Mouse (Mus musculus) lung, postnatal 10 days (tissue): ENCODE measurements around the gene Ccser2.
A peak's percentile ranks its signal among the peaks of the same experiment; 100 is the strongest.

Experiments used
- DNase-seq: peaks from one replicate; pipeline ENCODE4 v3.0.0; 2021

Ccser2 gene

GRCm38 (mm10) chr14:36937941-36938340 is 30.6 kb downstream of the Ccser2 start:
- DNase-seq, result no peak

GRCm38 (mm10) chr14:36937080-36937878 is 31.3 kb downstream of the Ccser2 start:
- peak; percentile 58 for DNase-seq

DNA sequence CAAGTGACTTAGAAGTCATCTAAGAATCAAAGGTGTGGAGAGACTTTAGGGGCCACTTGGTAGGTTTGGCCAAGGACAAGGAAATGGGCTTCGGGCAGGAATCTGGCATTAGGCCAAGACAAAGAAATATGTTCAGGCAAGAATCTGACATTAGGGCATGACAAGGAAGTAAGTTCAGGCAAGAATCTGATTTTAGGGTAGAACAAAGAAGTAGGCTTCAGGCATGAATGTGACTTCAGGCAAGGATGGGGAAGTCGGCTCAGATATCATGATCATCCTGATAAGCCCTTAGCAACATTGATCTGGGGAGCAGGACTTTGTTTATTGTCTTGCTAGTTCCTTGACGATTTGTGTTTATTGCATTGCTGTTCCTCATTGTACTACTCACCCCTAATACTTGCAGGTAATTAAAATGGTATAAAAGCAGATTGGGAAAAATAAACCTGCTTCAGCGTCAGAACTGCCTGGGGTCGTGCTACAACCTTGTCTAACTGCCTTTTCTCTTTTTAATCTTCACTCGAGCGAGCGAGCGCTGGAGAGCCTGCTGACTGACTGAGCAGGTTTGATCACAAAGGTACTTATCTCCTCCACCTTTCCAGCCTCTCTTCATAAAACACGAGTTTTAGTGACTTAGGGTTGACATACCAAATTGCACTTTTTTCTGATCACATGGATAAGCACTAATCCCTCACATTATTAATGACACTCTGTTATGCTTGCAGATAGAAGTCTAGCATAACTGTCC is 35.8 kb downstream of the Ccser2 start:
- no peak for DNase-seq

DNA sequence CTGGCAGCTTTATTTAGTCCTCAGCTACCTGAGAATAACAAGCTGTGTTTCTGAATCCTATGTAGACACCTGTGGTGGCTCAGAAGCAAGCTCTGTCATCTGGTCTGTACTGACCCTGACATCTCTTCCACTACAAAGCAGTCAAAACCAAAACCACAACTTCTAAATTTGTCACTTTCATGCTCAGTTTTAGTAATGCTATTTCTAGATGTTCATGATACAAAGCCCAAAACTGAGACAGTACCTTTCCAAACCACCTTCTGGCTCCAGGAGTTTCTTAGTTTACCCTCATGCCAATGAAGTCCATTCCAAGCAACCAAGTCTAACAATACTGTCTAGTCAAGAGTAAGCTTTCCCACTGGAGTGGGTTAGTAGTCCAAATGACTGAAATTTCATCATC is 36.5 kb downstream of the Ccser2 start:
- DNase-seq, result no peak

DNA sequence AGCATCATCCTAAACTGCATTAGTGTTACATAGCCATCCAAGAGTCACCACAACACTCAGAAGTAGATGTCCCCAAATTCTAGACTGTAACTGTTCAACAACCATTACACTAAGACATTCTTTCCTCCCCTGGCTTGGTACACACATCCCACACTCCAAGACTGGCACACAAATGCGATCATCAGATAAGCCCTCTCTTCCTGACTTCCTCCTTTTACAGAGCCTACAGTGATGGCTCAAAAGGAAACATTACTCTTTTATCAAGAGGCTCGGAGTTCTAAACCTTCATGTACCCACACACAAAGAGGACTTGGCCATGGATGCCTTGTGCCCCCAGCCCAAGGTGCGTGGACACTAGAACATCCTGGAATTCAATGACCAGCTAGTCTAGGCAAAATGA is 45.2 kb downstream of the Ccser2 start:
- no peak for DNase-seq

DNA sequence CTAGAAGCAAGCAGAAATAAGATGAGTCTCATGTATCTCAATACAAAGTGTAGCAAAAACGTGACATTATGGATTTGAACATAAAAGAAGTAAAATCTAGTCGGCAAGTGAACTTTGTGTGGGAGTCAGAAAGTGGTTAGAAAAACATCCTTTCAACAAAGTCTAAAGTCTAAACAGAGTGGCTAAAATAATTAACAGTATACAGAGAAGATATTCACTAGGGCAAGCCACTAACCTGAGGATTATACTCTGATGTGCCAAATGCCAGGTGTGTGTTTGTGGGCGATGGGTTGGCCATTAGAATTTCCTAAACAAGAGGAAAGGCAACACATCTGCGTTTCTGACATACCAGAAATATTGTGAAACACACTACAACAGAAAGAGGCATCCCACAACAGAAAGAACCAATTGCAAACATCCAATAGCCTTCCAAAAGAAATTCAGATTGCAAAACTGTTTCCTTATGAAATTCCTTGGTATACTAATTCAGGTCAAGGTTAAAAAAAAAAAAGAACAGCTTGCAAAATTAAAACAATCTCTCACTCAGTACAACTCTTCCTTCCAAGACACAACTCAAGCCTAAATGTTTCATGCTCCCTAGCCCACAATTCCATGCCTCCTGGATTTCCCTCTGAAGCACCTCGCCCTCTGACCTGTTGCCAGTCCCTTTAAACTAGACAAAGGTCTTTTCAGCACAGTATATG is 47.1 kb downstream of the Ccser2 start:
- no peak for DNase-seq

DNA sequence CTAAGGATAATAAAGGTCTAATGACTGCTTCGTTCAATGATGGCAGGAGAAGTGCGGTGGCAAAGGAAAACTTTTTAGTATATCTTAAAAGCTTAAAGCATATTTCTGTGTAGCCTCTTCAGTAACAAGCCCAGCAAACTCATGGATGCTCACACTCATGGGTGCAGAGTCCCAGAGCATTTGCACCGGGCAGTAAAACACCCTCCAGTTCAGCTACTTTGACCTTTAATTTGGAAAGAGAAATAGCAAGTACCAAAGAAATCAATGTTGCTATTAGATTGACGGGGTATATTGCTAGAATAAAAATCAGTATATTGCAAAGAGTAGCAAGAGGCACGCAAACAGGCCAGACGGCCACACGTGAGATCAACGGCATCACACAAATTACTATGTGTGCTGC is 48.7 kb downstream of the Ccser2 start:
- no peak for DNase-seq

- DNase-seq, result peak; percentile 91
Measured at GRCm38 (mm10) chr14:36919146-36919545, 49.4 kb downstream of the Ccser2 start.

- no peak for DNase-seq
Measured at GRCm38 (mm10) chr14:36915203-36915602, 53.4 kb downstream of the Ccser2 start.

DNA sequence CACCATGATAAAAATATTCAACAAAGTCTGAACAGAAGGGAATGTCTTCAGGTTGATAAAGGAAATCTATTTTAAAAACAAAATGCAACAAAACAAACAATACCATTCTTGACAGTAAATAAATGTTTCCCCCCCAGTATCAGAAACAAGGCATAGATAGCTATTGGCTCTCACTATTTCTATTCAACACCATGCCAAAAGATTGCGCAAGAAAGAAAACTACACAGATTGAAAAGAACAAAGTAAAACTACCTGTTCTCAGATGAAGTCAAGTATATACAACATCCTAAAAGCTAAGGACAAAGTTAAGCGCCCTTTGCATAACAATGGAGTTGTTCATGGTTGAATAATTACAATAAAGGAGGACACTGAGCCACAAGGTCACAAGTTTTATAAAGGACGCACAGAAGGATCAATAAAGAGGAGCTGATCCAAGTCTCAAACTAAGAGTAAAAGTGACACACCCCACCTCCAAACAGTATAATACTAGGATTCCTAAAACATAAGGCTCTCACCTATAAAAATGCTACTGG is 54.0 kb downstream of the Ccser2 start:
- DNase-seq, result no peak

- DNase-seq, result peak; percentile 13
Measured at GRCm38 (mm10) chr14:36911738-36912137, 56.8 kb downstream of the Ccser2 start.

DNA sequence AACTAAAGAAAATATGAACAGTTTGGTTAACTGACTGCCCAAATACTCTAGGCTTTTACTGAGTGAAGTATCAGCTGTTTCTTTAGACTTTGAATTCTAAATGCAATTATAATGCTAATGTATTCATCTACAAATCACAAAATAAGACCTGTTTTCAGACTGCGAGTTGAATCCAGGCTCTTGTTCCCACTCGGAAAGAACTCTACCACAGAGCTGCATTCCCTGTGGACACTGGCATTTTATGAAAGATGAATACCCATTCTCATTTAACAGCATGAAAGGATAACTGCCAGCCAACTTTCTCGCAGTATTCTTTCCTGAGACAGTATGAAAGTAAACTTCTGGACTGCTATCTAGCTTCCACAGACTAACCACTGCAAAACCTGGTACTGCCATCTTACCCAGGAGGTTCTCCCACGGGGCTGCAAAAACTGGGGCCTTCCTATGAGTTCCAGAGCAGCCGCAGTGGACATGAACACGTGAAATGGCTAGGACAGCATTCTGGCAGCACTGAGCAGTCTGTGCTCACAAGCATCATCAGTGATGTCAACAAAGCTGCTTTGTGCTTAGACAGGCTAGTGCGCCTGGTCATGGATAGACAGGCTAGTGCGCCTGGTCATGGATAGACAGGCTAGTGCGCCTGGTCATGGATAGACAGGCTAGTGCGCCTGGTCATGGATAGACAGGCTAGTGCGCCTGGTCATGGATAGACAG is 62.6 kb downstream of the Ccser2 start:
- DNase-seq, result no peak

- no peak for DNase-seq
Measured at GRCm38 (mm10) chr14:36904206-36904605, 64.4 kb downstream of the Ccser2 start.

DNA sequence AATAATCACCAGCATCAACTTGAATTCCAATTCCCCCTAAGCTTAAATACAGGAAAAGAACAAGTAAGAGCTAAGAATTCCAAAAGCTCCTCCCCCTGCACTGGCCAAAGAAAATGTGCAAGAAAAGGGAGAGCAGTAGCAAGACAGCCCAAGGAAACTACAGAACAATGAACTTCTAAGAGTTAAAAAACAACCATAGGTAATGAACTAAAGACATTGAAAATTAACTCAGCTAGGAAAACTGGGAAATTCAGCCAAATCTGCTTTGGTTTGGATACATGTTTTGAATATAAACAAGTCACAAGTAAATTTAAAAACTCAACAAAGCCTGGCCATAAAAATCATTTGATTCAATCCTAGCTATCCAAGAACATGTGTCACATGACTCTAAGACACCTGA is 67.7 kb downstream of the Ccser2 start:
- no peak for DNase-seq

DNA sequence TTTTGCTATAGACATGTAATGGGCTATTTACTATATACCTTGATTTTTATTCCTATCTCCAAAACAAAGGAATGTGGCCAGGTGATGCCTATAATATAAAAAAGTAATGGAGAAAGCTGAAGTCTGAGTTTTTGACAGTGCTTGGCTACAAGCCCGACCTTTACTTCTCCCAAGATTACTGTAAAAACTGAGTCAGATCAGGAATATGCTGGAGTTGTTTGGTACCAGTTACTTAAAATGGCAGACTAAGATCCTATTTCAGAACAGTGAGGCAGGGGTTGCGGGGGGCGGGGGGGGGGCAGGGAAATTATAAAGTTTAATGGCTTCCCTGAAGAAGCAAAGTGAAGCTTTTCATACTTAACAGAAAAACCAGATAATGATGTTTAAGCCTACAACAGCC is 73.9 kb downstream of the Ccser2 start:
- DNase-seq, result no peak

DNA sequence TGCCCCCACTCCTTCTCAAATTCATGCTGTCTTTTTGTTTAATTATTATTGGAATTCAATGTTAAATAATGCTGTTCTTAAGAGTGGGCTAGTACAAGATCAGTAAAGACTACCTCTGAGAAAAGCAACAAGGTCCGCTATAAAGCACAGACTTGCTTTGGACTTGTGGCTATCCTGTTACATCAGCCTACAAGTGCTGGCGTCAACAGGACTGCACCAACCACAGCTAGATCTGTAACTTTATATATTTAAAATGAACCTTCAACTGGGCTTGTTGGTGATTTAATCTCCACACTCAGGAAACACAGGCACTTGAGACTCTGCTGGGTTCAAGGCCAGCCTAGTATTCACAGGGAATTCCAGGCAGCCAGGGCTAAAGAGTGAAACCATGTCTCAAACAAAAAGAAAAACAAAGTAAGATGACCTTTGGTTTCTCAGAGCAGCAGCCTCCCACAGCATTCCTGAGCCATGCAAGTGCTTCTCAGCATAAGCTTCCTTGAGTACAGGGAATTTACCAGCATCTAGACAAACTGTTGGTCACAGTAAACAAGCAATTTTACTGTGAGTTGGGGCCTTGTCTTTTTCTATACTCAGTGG is 75.7 kb downstream of the Ccser2 start:
- DNase-seq, result no peak

GRCm38 (mm10) chr14:36890130-36890529 is 78.4 kb downstream of the Ccser2 start:
- DNase-seq, result no peak

DNA sequence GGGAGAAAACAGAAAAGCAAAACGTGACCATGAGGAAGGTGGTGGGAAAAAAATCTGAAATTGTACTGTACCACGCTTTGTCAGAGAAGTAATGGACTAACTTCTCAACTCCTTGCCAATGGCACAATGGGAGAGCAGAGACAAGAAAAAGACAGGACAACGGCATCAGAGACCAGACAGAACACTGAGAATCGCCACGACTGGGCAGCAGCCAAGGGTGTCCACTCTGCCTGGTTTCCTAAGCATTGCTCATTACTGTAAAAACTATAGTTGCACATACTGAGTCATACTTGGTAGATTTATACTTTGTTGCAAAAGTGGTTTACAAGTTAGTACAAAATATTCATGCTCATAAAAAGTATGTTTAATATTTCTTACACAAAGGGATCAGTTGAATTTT is 82.9 kb downstream of the Ccser2 start:
- DNase-seq, result no peak

DNA sequence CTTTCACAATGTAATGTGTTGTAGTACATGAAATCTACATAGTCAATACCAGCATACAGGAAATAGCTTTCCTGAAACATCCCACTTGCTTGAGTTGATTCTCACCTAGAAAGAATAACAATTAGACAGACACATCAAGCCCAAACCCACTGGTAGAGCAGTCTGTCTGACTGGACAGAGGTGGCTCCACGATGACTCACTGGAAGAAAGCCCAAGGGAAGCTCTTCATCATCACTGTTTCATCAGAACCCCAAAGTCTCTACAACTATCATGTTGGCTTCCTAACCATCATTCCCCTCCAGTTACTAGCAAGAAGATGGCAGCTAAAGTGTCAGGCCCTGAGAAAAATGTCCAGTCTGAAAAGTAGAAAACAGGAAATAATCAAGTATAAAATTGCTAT is 83.5 kb downstream of the Ccser2 start:
- no peak for DNase-seq

GRCm38 (mm10) chr14:36883576-36883975 is 85.0 kb downstream of the Ccser2 start:
- DNase-seq, result no peak

GRCm38 (mm10) chr14:36870257-36870656 is 98.3 kb downstream of the Ccser2 start:
- no peak for DNase-seq

DNA sequence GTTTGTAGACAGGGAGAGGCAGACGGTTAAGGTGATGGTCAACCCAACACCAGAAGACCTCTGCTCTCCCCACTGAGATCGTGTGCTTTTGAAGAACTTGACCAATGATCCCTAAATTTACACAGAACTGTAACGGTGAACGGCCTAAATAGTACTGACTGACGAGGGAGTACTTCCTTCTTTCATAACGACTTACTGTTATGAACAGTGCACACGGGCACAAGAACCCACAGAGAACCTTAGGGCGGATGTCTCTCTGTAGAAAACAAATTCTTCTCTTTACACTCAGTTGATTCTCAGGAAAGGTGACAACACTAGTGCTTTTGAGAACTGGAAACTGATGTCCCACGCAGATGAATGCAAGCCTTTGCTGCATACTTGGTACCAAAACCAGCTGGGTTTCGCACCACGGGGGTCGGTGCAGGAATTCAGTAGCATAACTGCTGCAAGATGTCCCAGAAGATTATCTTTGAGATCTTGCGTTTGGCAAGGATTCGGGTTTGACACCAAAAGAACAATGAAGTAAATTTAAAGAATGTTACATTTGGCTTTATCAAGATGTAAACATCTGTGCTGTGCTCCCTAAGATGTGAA is 99.7 kb downstream of the Ccser2 start:
- no peak for DNase-seq
